Mouse (Mus musculus) R1 (cell line): Measurements from ENCODE around the gene Mms19.
"Not testable (repeated sequence)": the region's sequence is repeated elsewhere in the genome, so short reads cannot be mapped to it uniquely, and the experiment has no call there.

Source experiments
- DNase-seq: peaks from one replicate; pipeline ENCODE4 v3.0.0-alpha.2; 2018; ENCODE audit warnings: low read depth, low spot score

The Mms19 gene

DNA sequence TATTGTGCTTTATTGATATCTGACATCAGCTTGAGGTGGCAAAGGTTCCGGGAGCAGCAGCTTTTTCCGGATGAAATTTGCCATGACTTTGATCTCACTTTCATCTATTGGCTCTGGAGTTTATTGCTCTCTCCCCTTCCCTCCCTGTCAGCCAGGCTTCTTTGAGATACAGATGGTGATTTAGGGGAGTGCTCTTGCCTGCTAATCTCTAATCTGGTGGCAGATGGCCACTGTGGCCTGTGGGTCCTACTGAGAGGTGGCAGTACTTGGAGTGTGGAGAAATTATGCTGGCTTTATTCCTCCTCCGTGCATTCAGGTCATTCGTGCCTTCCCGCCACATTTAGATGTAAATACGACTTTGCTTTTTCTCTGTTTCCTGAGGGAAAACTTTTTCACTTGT, 46.8 kb downstream of the Mms19 start:
- DNase-seq = no peak

DNA sequence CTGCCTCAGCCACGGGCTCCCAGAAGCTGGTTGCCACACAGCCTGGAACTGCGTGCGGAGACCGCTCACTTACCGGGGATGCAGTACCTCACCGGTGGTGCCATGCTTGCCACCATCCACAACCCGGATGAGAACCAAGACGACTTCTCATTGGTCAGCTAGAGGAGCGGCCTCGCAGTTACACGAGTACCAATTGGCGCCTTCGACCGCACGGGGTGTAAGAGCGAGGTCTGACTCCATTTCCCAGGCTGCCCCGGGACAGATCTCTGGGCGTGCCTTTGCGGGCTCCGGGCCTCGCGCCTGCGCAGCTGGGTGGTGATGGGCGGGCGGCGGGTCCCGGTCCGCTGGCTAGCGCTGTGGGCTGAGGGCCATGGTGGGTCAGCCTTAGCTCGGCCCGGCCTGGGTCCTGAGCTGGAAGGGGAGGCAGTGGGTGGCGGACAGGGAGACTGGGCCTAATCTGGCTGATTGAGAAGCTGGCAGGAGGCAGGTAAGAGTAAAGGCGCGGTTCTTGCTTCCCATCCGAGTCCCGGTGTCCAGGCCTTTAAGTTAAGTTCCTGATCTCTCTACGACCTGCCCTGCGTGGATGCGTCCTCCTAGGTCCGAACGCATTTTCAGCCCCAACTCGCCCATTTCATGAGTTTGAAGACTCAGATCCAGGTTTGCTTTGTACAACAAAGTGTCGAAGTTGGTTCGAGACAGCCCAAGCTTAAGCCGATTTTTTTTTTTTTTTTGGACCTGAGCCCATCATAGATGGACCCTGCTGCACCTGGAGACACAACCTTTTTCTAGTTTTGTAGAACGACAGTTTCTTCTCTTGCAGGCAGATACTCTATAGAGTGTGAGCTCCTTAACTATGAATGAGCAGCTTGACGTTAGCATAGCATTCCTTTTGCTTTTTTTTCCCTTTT, 47.5 kb downstream of the Mms19 start, which contains the start of the genes Exosc1 and Zdhhc16:
Exosc1 (minus strand) TSS at position 245 of the 908 bp plus-strand sequence.
Zdhhc16 (plus strand) TSS at position 302 of the 908 bp plus-strand sequence.
- DNase-seq = peak; percentile 99

DNA sequence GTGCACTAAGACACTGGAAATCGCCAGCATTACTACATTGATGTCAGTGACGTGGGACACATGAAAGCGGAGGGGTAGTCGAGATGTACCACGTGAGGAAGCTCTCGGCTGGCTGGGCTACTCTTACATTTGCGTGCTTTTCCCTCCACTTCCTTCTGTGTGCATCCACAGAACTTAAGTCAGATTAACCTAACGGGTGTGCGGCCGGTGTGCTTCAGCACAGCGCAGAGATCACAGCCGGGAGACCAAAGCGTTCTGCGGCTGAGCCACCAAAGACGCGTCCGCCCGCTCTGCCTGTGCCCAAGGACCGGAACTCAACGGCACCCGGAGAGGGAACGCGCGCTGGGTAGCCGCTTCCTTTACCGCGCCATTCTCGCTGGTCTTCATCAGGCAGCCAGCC, 48.3 kb downstream of the Mms19 start:
- peak; percentile 74 for DNase-seq

DNA sequence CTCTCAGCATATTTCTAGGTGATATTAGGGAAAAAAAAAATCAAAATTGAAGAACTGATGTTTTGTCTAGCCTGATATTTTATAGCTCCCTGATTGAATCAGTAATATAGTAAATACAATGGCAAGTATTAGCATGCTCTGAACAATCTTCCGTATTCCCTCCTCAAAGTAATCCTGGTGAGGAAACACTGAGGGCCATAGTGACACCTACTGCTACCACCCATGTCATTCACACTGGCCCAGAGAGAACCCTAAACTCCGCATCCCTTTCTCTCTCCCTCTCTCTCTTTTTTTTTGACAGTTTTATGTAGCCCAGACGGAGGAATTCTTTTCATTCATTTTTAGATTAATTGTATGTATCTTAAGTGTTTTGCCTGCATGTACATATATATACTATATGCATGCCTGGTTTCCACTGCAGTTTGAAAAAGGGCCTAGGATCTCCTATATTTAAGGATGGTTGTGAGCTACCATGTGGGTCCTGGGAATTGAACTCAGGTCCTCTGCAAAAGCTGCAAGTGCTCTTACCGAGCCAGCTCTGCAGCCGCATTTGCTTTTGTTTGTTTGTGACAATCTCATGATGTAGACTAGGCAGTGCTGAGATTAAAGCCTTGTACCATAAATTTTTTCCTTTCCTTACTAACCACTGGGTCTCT, 60.4 kb downstream of the Mms19 start:
- DNase-seq = no peak

DNA sequence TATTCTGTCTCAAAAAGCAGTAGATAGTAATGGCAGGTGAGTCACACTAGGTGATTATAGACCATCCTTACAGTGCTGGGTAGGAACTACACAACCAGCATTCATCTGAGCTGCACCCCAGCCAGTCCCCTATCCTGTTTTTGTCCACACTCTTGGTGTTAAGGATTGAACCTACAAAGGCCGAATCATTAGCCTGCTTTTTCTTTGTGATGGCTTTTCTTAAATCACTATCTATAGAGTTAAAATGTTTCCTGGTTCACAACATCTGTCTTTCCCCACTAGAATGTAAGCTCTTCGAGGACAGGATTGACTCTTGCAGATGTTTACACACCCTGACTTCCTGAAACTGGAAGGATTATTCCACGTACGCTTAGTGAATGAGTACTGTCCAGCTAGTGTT, 61.5 kb downstream of the Mms19 start:
- no peak for DNase-seq

DNA sequence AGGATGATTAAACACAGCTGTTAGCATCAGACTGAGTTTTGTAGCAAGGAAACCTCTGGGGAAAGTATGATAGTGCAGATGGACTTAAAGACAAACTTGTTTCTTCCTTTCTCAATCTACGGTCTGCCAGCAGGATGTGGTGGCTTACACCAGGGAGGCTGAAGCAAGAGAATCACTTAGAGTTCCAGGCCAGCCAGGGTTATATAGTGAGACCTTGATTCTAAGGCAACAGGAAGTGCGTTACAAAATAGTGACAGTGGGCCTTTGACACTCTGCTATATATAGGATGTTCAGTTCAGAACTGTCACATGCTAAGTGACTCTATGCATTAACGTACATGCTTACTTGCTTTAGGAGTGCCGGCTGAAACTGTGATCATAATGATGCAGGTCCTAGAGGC, 64.1 kb downstream of the Mms19 start:
- DNase-seq = no peak

DNA sequence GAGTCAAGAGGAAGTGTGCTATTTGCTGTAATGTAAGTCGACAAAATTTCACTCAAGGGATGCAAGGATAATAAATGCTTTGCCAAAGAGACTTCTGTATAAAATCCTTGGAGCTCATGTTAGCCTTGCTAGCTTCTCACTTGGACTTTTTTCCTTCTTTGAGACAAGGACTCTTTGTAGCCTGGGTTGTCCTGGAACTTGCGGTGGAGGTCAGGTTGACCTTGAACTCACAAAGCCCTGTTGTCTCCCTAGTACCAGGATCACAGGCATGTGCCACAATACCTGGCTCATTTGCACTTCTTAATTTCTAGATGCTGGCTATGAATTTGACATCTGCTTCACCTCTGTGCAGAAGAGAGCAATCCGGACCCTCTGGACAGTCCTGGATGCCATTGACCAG, 65.7 kb downstream of the Mms19 start:
- DNase-seq = no peak

DNA sequence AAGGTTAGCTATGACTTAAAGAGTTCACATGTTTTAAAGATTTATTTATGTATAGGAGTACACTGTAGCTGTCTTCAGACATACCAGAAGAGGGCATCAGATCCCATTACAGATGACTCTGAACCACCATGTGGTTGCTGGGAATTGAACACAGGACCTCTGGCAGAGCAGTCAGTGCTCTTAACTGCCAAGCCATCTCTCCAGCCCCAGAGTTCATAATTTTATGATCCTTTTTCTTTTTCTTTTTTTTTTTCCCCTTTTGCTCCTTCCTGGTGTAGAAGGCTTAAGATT, 66.4 kb downstream of the Mms19 start:
- not testable (repeated sequence) for DNase-seq

DNA sequence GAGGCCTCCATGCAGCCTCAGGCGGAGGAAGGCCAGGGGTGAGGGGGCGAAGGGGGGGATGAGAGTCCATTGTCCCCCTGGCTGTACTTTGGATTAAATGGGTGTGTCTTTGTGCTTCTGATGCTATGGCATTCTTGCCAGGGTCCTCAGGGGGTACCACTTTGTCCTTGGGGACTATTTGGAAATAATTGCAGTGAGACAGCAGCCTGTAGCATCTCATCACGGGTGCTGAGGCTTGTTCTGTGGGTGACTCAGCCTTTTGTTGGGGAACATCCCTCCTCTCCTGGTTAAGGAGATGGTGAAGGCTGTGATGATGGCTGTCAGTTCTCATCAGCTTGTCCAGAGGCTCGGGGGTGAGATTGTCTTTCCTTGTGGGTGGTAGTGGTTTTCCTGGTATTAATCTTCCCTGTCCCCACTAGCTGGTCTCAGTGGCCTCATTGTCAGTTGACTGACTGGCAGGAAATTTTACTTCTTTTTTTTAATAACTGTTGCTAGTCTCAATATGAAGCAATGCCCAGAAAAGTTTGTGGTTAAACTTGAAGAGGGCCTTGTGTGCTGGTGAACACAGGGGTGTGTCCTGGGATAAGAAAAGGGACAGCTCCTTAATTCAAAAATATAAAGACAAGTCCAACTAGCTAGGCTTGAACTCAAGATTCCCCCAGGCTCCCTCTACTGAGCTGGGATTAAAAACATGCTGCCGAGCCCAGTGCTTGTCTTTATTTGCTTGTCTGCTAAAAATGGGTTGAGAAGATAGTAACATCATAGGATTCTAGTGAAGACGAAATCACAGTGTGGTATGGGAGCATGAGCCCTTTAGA, 67.0 kb downstream of the Mms19 start:
- DNase-seq = peak; percentile 31

DNA sequence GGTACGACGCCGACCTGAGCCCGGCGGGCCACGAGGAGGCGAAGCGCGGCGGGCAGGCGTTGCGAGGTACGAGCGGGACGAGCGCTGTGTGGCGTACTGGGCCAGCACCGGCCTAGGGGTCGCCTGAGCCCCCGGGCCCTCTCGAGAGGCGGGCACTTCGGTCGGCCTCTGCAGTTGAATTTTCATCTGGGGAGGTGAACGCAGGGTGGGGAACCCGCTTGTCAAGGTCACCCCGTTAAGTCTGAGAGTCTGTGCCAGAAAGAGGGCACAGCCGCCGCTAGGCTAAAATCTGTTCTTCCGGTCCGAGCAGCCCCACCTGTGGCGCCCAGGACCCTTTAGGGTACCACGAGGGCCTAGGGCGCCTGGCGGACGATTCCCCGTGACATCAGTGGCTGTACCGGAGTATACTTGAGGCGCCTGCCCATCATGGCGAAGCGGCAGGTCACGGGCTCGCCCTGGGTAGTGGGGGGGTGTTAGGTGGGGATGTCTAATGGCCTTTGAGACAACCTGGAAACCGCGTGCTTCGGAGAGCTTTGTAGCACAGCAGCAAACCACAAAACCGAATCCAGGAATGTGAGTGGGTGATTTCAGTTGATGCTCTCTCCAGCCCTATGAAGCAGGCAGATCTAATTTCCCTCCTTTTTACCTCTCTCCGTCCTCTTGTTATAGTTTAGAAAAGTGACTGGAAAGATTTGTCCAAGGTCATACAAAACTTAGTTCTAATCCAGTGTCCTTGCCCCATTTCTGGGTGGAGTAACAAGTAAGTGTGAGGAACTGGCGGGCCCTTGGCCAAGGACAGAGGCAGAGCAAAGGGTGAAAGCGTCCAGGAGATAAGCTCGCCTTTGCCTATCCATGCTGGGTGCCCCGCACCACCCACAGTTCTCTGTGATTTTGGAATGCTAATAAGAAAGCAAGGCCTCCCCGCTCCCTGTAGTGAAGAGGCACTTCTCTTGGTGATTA, 68.6 kb downstream of the Mms19 start:
- DNase-seq = peak; percentile 47

DNA sequence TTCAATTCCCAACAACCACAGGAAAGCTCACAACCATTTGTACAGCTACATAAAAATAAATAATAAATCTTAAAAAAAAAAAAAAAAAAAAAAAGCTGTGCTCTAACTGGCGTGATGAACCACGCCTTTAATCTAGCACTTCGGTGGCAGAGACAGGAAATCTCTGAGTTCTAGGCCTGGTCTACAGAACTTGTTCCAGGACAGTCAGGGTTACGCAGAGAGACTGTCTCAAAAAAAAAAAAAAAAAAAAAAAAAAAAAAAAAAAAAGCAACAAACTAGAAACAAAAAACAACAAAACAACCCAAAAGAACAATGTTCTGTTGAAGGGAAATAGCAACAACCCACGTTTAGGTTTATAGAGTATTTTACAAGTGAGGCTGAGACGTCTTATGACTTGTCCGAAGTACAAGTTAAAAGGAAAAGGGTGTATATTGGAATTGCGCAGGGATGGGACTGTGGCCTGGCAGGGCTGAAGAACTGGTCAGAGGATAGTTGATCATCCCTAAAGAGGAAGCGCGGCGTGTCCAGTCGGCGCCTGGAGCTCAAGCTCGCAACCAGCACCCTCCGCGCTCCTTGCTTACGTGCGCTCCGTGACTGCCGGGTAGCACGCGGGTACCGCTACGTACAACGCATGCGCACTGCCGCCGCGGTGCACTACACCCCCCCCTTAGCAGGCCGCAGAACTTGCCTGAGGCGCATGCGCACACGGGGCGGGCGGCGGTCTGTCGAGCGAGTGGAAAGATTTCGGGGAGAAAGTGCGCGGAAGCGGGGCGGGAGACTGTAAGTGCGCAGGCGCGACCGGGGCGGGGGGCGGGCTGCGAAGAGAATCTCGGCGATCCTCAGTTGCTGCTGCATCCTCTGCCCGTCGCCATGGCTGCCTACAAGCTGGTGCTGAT, 69.5 kb downstream of the Mms19 start, which contains the start of gene Pgam1:
Pgam1 (plus strand) TSS at position 746 of the 896 bp plus-strand sequence.
- DNase-seq = peak; percentile 98

DNA sequence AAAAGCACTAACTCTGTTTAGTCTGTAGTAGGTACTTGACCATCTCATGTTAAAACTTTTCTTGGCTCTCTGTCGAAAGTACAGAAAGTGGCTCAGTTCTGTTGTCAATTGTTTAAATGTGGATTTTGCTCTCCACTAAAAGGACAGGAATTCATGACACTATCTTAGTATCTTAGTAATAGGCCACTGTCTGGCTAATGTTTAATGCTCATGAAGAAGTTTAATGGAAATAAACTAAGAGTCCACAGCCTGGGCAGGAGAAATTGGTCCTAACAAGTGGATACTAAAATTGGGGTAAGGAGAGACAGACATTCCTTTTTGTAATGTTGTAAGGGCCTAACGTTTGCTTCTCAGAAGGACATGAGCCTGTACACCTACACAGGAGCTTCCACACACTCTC, 70.6 kb downstream of the Mms19 start:
- DNase-seq = no peak

DNA sequence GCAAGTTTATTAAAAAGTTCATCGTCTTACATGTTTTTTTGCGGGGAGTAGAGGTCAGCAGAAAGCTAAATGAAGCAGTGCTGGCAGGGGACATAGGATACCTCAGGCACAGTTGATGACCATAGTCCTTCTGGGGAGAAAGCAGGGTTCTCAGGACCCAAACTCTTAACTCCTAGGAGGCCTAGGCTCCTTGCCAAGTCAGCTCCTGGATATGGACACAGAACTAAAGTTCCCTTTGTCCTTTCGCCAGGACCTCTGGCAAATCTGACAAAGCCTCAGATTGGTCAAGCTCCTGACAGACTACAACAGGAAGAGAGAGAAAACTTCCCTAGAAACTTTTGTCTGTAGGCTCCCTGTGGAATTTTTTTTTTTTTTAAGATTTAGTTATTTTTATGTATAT, 72.2 kb downstream of the Mms19 start:
- no peak for DNase-seq

DNA sequence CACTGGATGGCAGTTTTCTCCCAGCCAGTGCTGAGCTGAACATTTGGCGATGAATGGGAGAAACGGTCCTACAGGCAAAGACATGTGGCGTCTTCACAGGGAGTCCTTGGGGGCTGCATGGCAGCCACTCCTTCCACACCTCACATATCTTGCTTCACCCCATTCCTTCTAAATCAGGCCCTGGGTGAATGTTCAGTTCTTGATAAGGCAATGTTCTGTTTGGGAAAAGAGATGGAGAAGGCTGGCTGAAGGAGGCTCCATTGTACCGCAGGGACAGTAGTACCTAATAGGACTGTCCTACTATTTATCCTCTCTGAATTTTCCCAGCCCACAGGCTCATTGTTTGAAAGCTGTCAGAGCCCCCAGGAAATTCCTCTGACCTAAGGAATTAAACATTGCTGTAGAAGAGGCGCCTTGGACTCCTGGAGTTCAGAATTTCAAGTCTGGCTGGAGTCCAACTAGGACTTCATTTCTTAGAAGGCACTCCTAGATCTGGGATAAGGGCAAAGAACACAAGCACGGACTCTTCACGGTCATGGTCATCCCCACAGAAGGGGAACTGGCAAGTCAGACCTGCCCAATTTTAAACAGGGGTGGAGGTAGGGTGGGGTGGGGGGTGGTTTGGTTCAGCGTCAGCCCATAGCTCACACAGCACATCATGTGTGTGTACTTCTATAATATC, 73.7 kb downstream of the Mms19 start:
- DNase-seq = no peak

DNA sequence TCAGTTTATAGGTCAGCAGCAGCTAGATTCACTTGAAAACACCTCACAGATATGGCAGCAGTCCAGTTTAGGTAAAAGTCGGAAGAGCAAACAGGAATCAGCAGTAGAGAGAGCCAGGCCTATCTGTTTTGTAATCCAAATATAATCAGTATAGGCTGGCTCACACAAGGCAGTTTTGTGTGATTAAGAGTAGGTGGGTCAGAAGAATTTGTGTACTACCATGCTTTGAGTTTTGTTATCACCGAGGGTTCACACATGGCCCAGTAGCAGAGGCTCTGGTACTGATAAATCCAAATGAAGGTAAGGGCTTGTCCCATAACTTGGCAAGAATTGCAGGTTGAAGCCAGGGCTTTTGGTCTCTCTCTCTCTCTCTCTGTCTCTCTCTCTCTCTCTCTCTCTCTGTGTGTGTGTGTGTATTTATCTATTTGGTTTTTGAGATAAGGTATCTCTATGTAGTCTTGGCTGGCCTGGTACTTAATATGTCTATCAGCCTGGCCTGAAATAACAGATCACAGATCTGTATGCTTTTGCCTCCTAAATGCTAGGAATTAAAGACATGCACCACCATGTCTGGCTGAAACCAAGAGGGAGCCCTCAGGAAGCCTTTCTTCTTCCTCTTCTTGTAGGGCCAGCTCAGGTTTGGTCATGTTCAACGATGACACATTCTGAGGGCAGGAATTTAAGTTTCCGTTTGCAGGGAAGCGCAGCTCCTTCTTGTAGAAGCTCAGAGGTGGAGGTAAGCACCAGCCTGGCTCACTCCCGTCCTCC, 74.5 kb downstream of the Mms19 start:
- DNase-seq = no peak

DNA sequence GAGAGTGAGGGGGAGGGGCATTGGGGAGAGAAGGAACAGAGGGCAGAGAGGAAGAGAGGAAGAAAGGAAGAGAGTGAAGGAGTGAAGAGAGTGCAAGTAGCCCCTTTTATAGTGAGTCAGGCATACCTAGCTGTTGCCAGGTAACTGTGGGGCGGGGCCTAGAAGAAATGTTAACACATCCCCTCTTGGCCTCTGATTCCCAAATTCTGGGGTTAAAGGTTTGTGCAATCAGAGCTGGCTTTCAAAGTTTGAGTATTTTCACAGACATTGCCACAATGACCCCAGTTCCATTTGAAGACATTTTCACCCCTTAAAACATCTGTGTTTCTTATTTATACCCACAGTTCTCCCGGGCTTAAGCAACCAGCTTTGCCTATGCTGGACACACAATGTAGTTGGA, 75.7 kb downstream of the Mms19 start:
- no peak for DNase-seq

DNA sequence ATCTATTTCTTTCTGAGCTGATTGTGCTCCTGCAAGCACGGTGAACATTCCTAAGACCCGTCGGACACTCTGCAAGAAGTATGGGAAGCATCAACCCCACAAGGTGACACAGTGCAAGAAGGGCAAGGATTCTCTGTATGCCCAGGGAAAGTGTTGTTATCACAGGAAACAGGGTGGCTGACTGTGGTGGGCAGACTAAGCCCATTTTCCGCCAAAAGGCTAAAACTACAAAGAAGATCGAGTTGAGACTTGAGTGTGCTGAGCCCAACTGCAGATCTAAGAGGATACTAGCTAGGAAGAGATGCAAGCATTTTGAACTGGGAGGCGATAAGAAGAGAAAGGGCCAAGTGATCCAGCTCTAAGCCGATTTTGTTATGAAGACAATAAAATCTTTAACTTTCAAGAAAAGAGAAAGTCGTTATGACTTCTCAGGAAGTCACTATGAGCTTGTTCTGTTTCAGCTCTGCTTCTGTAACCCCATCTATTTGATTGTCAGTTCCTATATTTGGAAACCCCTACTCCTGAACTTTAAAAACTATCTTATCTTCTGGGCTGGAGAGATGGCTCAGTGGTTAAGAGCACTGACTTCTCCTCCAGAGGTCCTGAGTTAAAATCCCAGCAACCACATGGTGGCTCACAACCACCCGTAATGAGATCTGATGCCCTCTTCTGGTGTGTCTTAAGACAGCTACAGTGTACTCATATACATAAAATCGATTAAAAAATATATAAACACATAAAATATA, 77.9 kb downstream of the Mms19 start:
- DNase-seq = no peak

DNA sequence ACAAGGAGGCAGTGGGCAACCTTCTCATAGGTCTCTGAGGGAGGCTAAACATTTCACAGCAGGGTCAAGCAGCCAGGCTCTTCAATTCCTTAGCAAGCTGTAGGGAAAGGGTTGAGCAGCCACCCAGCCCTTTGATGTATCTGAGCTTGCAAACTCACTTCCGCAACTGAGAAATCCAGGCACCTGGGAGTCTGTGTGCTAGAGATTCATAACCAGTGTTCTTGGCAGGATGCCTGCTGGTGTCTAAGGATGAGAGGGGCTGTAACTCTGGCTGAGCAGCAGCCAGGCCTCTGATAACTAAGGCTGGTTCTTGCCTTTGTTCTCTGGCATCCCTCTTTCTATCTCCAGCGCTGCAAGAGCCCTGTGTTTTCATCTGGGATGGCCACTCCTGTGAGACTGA, 79.3 kb downstream of the Mms19 start:
- no peak for DNase-seq
